Mouse (Mus musculus) C2C12 (cell line): ENCODE results near the gene Npw.

ENCODE experiments used
- CEBPB ChIP-seq: IDR thresholded peaks from one replicate; pipeline ENCODE4 v1.6.1; 2011; ENCODE audit warnings: low read depth, mild to moderate bottlenecking, control low read depth, moderate library complexity
- CTCF ChIP-seq: IDR thresholded peaks from one replicate; pipeline ENCODE4 v1.5.1; 2011; ENCODE audit not compliant: control insufficient read depth, insufficient read depth, insufficient read length
- MYOD1 ChIP-seq: IDR thresholded peaks from one replicate; pipeline ENCODE4 v1.6.1; 2011; ENCODE audit warnings: low read depth; ENCODE audit not compliant: control insufficient read depth, insufficient read length
- MYOG ChIP-seq: IDR thresholded peaks from one replicate; pipeline ENCODE4 v1.6.1; 2011; ENCODE audit not compliant: control insufficient read depth, insufficient read length; ENCODE audit errors: extremely low read depth

- TF ChIP-seq CTCF = no peak
- TF ChIP-seq MYOD1 = no peak
- no peak for TF ChIP-seq CEBPB
- TF ChIP-seq MYOG = no peak
Measured at GRCm38 (mm10) chr17:24630072-24630471, 28.2 kb downstream of the Npw start.
